Mouse (Mus musculus) hindbrain, embryonic 14.5 days (tissue): Measurements from ENCODE around the gene Cdipt. TPM values are rescaled to one million over a fixed set of nuclear protein-coding genes. Genes with fewer than 3 reads are reported as not detected.

ENCODE experiments used
- ATAC-seq: fragments of 200-750 bp; cut with Nextera tagmentation; 2 replicates; pipeline ENCODE4 v1.8.0; 2017; ENCODE audit warnings: moderate number of reproducible peaks, mild to moderate bottlenecking, moderate TSS enrichment, moderate library complexity; ENCODE audit not compliant: low FRiP score
- DNase-seq: peaks from one replicate; pipeline ENCODE4 v3.0.0-alpha.2; 2015; ENCODE audit warnings: low spot score
- H3K27ac ChIP-seq: fragments of 300-500 bp; sonication (generic); 2 replicates; pipeline ENCODE4 v1.5.1; 2014; ENCODE audit warnings: mild to moderate bottlenecking, moderate library complexity
- H3K27me3 ChIP-seq: fragments of 300-500 bp; sonication (generic); 2 replicates; pipeline ENCODE4 v1.6.1; 2014; ENCODE audit warnings: mild to moderate bottlenecking, low read length, mixed read lengths; ENCODE audit not compliant: control insufficient read depth, insufficient read depth
- H3K36me3 ChIP-seq: fragments of 300-500 bp; sonication (generic); replicated peaks from 2 replicates; pipeline ENCODE4 v1.6.1; 2014; ENCODE audit not compliant: control insufficient read depth, insufficient read depth
- H3K4me1 ChIP-seq: fragments of 300-500 bp; sonication (generic); replicated peaks from 2 replicates; pipeline ENCODE4 v1.6.1; 2014; ENCODE audit warnings: antibody characterized with exemption, low read length, mixed read lengths; ENCODE audit not compliant: control insufficient read depth, insufficient read depth
- H3K4me2 ChIP-seq: fragments of 300-500 bp; sonication (generic); replicated peaks from 2 replicates; pipeline ENCODE4 v1.6.1; 2014; ENCODE audit warnings: mild to moderate bottlenecking, moderate library complexity
- H3K4me3 ChIP-seq: fragments of 300-500 bp; sonication (generic); replicated peaks from 2 replicates; pipeline ENCODE4 v1.5.1; 2014; ENCODE audit warnings: mild to moderate bottlenecking, low read length
- H3K9ac ChIP-seq: fragments of 300-500 bp; sonication (generic); 2 replicates; pipeline ENCODE4 v1.6.1; 2014
- H3K9me3 ChIP-seq: fragments of 300-500 bp; sonication (generic); 2 replicates; pipeline ENCODE4 v1.6.1; 2016; ENCODE audit warnings: low read length; ENCODE audit not compliant: control insufficient read depth
- WGBS: fragments of 180-500 bp; shearing (Covaris S2); extraction: QIAGEN DNeasy Blood & Tissue Kit; methylation state at CpG from one replicate; pipeline ENCODE4 v1.1.7; 2014; 5-methylcytosine and 5-hydroxymethylcytosine counted together
- polyA plus RNA-seq: library from polyadenylated mRNA; unstranded; fragments of >200 nt; fragmentation: Nextera tagmentation; extraction: Ambion mirVana; gene quantifications from 2 replicates; pipeline ENCODE4 v1.2.1, GENCODE M21; 2014

Gene Cdipt
- polyA plus RNA-seq, 1 experiment from 2014 or later, result 110 TPM

GRCm38 (mm10) chr7:126949793-126950646 lies 25.7 kb upstream of the Cdipt start, which contains the start of gene Sez6l2:
Gene Sez6l2 (plus strand): TSS chr7:126950563.
- Histone ChIP-seq H3K4me1 (peaks cover 41% of the 10 kb centered on the region), H3K4me2 (peak within 1 kb of the TSS; percentile 94), H3K9me3 (no peaks in the 10 kb centered on the region), H3K36me3 (peaks cover 38% of the 10 kb centered on the region), H3K4me3 (peak within 1 kb of the TSS; percentile 56), H3K9ac (peak within 1 kb of the TSS; percentile 78), H3K27ac (peak within 1 kb of the TSS; percentile 94), H3K27me3 (no peaks in the 10 kb centered on the region)
- peak; percentile 85 for ATAC-seq
- under 1% methylated on average over 42 of the region's 42 CpGs for WGBS
- peak; percentile 87 for DNase-seq

- Histone ChIP-seq H3K27ac (peak overlapping the region; percentile 94), H3K9me3 (no peaks in the 10 kb centered on the region), H3K4me1 (peaks cover 41% of the 10 kb centered on the region), H3K27me3 (no peaks in the 10 kb centered on the region), H3K4me3 (peak overlapping the region; percentile 56), H3K4me2 (peak overlapping the region; percentile 94), H3K36me3 (peaks cover 36% of the 10 kb centered on the region), H3K9ac (peak overlapping the region; percentile 78)
- DNase-seq, result no peak
- 3% methylated on average over 26 of the region's 26 CpGs for WGBS
- ATAC-seq, result peak; percentile 1; the same call in 1 of the 2 replicates
Measured at GRCm38 (mm10) chr7:126950647-126951615, 24.8 kb upstream of the Cdipt start.

- Histone ChIP-seq H3K4me1 (peaks cover 41% of the 10 kb centered on the region), H3K9ac (peak overlapping the region; percentile 78), H3K4me2 (peak overlapping the region; percentile 94), H3K27ac (peak overlapping the region; percentile 94), H3K27me3 (no peaks in the 10 kb centered on the region), H3K9me3 (no peaks in the 10 kb centered on the region), H3K4me3 (peak overlapping the region; percentile 56), H3K36me3 (peaks cover 37% of the 10 kb centered on the region)
- no peak for ATAC-seq
- DNase-seq, result no peak
- WGBS, result 25% methylated on average over 4 of the region's 4 CpGs
Measured at GRCm38 (mm10) chr7:126951741-126952140, 24.0 kb upstream of the Cdipt start.

- no peaks in the 10 kb centered on the region for H3K27me3 ChIP-seq
- 1% methylated on average over 8 of the region's 8 CpGs for WGBS
- H3K36me3 ChIP-seq, result peaks cover 37% of the 10 kb centered on the region
- peak overlapping the region; percentile 56 for H3K4me3 ChIP-seq
- H3K27ac ChIP-seq, result no peak overlapping the region
- H3K9ac ChIP-seq, result peak overlapping the region; percentile 78
- DNase-seq (no peak), ATAC-seq (no peak)
- H3K9me3 ChIP-seq, result no peaks in the 10 kb centered on the region
- H3K4me1 ChIP-seq, result peaks cover 36% of the 10 kb centered on the region
- peak overlapping the region; percentile 94 for H3K4me2 ChIP-seq
Measured at GRCm38 (mm10) chr7:126952646-126953045, 23.1 kb upstream of the Cdipt start.

GRCm38 (mm10) chr7:126955125-126955524 lies 20.6 kb upstream of the Cdipt start:
- Histone ChIP-seq H3K27me3 (no peaks in the 10 kb centered on the region), H3K9ac (no peak overlapping the region), H3K27ac (no peak overlapping the region), H3K9me3 (no peaks in the 10 kb centered on the region), H3K4me1 (peaks cover 20% of the 10 kb centered on the region), H3K36me3 (peaks cover 62% of the 10 kb centered on the region), H3K4me2 (no peak overlapping the region), H3K4me3 (no peak overlapping the region)
- ATAC-seq, result no peak
- 64% methylated on average over 3 of the region's 3 CpGs for WGBS
- DNase-seq, result no peak

GRCm38 (mm10) chr7:126959780-126960179 lies 15.9 kb upstream of the Cdipt start:
- no peak for ATAC-seq
- Histone ChIP-seq H3K9me3 (no peaks in the 10 kb centered on the region), H3K36me3 (peaks cover 86% of the 10 kb centered on the region), H3K27ac (no peak overlapping the region), H3K4me1 (no peaks in the 10 kb centered on the region), H3K9ac (no peak overlapping the region), H3K4me3 (no peak overlapping the region), H3K4me2 (no peak overlapping the region), H3K27me3 (0 out of 2 replicates have a peak, but pooled peaks cover 10% of the 10 kb centered on the region)
- DNase-seq, result no peak
- 64% methylated on average over 9 of the region's 9 CpGs for WGBS

GRCm38 (mm10) chr7:126961095-126961494 lies 14.6 kb upstream of the Cdipt start:
- no peak overlapping the region for H3K4me2 ChIP-seq
- 87% methylated on average over 5 of the region's 5 CpGs for WGBS
- H3K27me3 ChIP-seq, result 0 out of 2 replicates have a peak, but pooled peaks cover 10% of the 10 kb centered on the region
- ATAC-seq (no peak), DNase-seq (no peak)
- H3K27ac ChIP-seq, result no peak overlapping the region
- H3K4me1 ChIP-seq, result no peaks in the 10 kb centered on the region
- peaks cover 89% of the 10 kb centered on the region for H3K36me3 ChIP-seq
- H3K9me3 ChIP-seq, result no peaks in the 10 kb centered on the region
- H3K9ac ChIP-seq, result no peak overlapping the region
- no peak overlapping the region for H3K4me3 ChIP-seq

- ATAC-seq (no peak), DNase-seq (no peak)
- no peak overlapping the region for H3K9ac ChIP-seq
- 0 out of 2 replicates have a peak, but pooled peaks cover 10% of the 10 kb centered on the region for H3K27me3 ChIP-seq
- H3K27ac ChIP-seq, result no peak overlapping the region
- no peak overlapping the region for H3K4me2 ChIP-seq
- H3K4me1 ChIP-seq, result no peaks in the 10 kb centered on the region
- WGBS, result 87% methylated on average over 4 of the region's 4 CpGs
- H3K4me3 ChIP-seq, result no peak overlapping the region
- H3K9me3 ChIP-seq, result no peaks in the 10 kb centered on the region
- H3K36me3 ChIP-seq, result peaks cover 89% of the 10 kb centered on the region
Measured at GRCm38 (mm10) chr7:126961965-126962364, 13.7 kb upstream of the Cdipt start.
